Mouse (Mus musculus): ENCODE results near the gene Kdf1. TPM values are rescaled to one million over a fixed set of nuclear protein-coding genes. Genes with fewer than 3 reads are reported as not detected.

The Kdf1 gene
- polyA plus RNA-seq, 1 experiment from 2014 or later = 1.4 TPM

- no peak overlapping the region for H3K27ac ChIP-seq (ENCODE audit: low read depth, low read length)
- H3K9me3 ChIP-seq (ENCODE audit: control insufficient read depth, low read length) = no peaks in the 10 kb centered on the region
- no peak overlapping the region for H3K4me3 ChIP-seq (ENCODE audit: low read depth, low read length)
- ATAC-seq (ENCODE audit: insufficient read depth, low FRiP score, low TSS enrichment) = no peak
- no peak for DNase-seq (ENCODE audit: low spot score)
- H3K9ac ChIP-seq (ENCODE audit: low read length) = no peak overlapping the region
- H3K36me3 ChIP-seq (ENCODE audit: control insufficient read depth, insufficient read depth, low read length) = no peaks in the 10 kb centered on the region
- WGBS = 78% methylated on average over 4 of the region's 4 CpGs
- no peak overlapping the region for H3K4me2 ChIP-seq (ENCODE audit: low read depth)
- H3K27me3 ChIP-seq (ENCODE audit: control insufficient read depth, insufficient read depth, low read length) = no peaks in the 10 kb centered on the region
- no peaks in the 10 kb centered on the region for H3K4me1 ChIP-seq (ENCODE audit: control insufficient read depth, insufficient read depth, low read length)
Measured at GRCm38 (mm10) chr4:133559846-133560245, 41.1 kb downstream of the Kdf1 start.

- Histone ChIP-seq H3K9ac (ENCODE audit: low read length) (no peak overlapping the region), H3K4me1 (ENCODE audit: control insufficient read depth, insufficient read depth, low read length) (no peaks in the 10 kb centered on the region), H3K27me3 (ENCODE audit: control insufficient read depth, insufficient read depth, low read length) (no peaks in the 10 kb centered on the region), H3K9me3 (ENCODE audit: control insufficient read depth, low read length) (no peaks in the 10 kb centered on the region), H3K36me3 (ENCODE audit: control insufficient read depth, insufficient read depth, low read length) (no peaks in the 10 kb centered on the region), H3K4me2 (ENCODE audit: low read depth) (no peak overlapping the region), H3K27ac (ENCODE audit: low read depth, low read length) (no peak overlapping the region), H3K4me3 (ENCODE audit: low read depth, low read length) (no peak overlapping the region)
- 49% methylated on average over 4 of the region's 4 CpGs for WGBS
- no peak for DNase-seq (ENCODE audit: low spot score)
- no peak for ATAC-seq (ENCODE audit: insufficient read depth, low FRiP score, low TSS enrichment)
Measured at GRCm38 (mm10) chr4:133561622-133562021, 42.9 kb downstream of the Kdf1 start.

- Histone ChIP-seq H3K27ac (ENCODE audit: low read depth, low read length) (no peak overlapping the region), H3K36me3 (ENCODE audit: control insufficient read depth, insufficient read depth, low read length) (no peaks in the 10 kb centered on the region), H3K9ac (ENCODE audit: low read length) (no peak overlapping the region), H3K4me3 (ENCODE audit: low read depth, low read length) (no peak overlapping the region), H3K9me3 (ENCODE audit: control insufficient read depth, low read length) (no peaks in the 10 kb centered on the region), H3K4me1 (ENCODE audit: control insufficient read depth, insufficient read depth, low read length) (no peaks in the 10 kb centered on the region), H3K27me3 (ENCODE audit: control insufficient read depth, insufficient read depth, low read length) (no peaks in the 10 kb centered on the region), H3K4me2 (ENCODE audit: low read depth) (no peak overlapping the region)
- ATAC-seq (ENCODE audit: insufficient read depth, low FRiP score, low TSS enrichment) = no peak
- DNase-seq (ENCODE audit: low spot score) = no peak
- WGBS = 87% methylated on average over 11 of the region's 11 CpGs
Measured at GRCm38 (mm10) chr4:133563123-133563571, 44.4 kb downstream of the Kdf1 start.

- Histone ChIP-seq H3K9ac (ENCODE audit: low read length) (no peak overlapping the region), H3K4me2 (ENCODE audit: low read depth) (no peak overlapping the region), H3K4me3 (ENCODE audit: low read depth, low read length) (no peak overlapping the region), H3K27me3 (ENCODE audit: control insufficient read depth, insufficient read depth, low read length) (no peaks in the 10 kb centered on the region), H3K4me1 (ENCODE audit: control insufficient read depth, insufficient read depth, low read length) (no peaks in the 10 kb centered on the region), H3K36me3 (ENCODE audit: control insufficient read depth, insufficient read depth, low read length) (no peaks in the 10 kb centered on the region), H3K27ac (ENCODE audit: low read depth, low read length) (no peak overlapping the region), H3K9me3 (ENCODE audit: control insufficient read depth, low read length) (no peaks in the 10 kb centered on the region)
- no peak for DNase-seq (ENCODE audit: low spot score)
- no peak for ATAC-seq (ENCODE audit: insufficient read depth, low FRiP score, low TSS enrichment)
- WGBS = 31% methylated on average over 8 of the region's 8 CpGs
Measured at GRCm38 (mm10) chr4:133567251-133567650, 48.5 kb downstream of the Kdf1 start.

- WGBS = 81% methylated on average over 10 of the region's 10 CpGs
- H3K4me2 ChIP-seq (ENCODE audit: low read depth) = no peak overlapping the region
- no peaks in the 10 kb centered on the region for H3K9me3 ChIP-seq (ENCODE audit: control insufficient read depth, low read length)
- no peaks in the 10 kb centered on the region for H3K36me3 ChIP-seq (ENCODE audit: control insufficient read depth, insufficient read depth, low read length)
- ATAC-seq (ENCODE audit: insufficient read depth, low FRiP score, low TSS enrichment) = no peak
- H3K27me3 ChIP-seq (ENCODE audit: control insufficient read depth, insufficient read depth, low read length) = no peaks in the 10 kb centered on the region
- no peak for DNase-seq (ENCODE audit: low spot score)
- H3K9ac ChIP-seq (ENCODE audit: low read length) = no peak overlapping the region
- no peak overlapping the region for H3K4me3 ChIP-seq (ENCODE audit: low read depth, low read length)
- H3K4me1 ChIP-seq (ENCODE audit: control insufficient read depth, insufficient read depth, low read length) = no peaks in the 10 kb centered on the region
- H3K27ac ChIP-seq (ENCODE audit: low read depth, low read length) = no peak overlapping the region
Measured at GRCm38 (mm10) chr4:133569291-133570065, 50.7 kb downstream of the Kdf1 start.

- Histone ChIP-seq H3K27me3 (ENCODE audit: control insufficient read depth, insufficient read depth, low read length) (no peaks in the 10 kb centered on the region), H3K36me3 (ENCODE audit: control insufficient read depth, insufficient read depth, low read length) (no peaks in the 10 kb centered on the region), H3K9me3 (ENCODE audit: control insufficient read depth, low read length) (no peaks in the 10 kb centered on the region), H3K27ac (ENCODE audit: low read depth, low read length) (no peak overlapping the region), H3K4me1 (ENCODE audit: control insufficient read depth, insufficient read depth, low read length) (peaks cover under 1% of the 10 kb centered on the region; the same call in 1 of the 2 replicates), H3K4me2 (ENCODE audit: low read depth) (no peak overlapping the region), H3K4me3 (ENCODE audit: low read depth, low read length) (no peak overlapping the region), H3K9ac (ENCODE audit: low read length) (no peak overlapping the region)
- DNase-seq (ENCODE audit: low spot score) (no peak), ATAC-seq (ENCODE audit: insufficient read depth, low FRiP score, low TSS enrichment) (no peak)
- WGBS = 60% methylated on average over 10 of the region's 10 CpGs
Measured at GRCm38 (mm10) chr4:133570066-133570466, 51.3 kb downstream of the Kdf1 start.

- H3K4me3 ChIP-seq (ENCODE audit: low read depth, low read length) = peak within 1 kb of the TSS; percentile 68
- no peaks in the 10 kb centered on the region for H3K36me3 ChIP-seq (ENCODE audit: control insufficient read depth, insufficient read depth, low read length)
- H3K9me3 ChIP-seq (ENCODE audit: control insufficient read depth, low read length) = no peaks in the 10 kb centered on the region
- H3K27ac ChIP-seq (ENCODE audit: low read depth, low read length) = peak within 1 kb of the TSS; percentile 74
- H3K27me3 ChIP-seq (ENCODE audit: control insufficient read depth, insufficient read depth, low read length) = no peaks in the 10 kb centered on the region
- H3K4me2 ChIP-seq (ENCODE audit: low read depth) = peak within 1 kb of the TSS; percentile 77
- WGBS = 7% methylated on average over 44 of the region's 44 CpGs
- H3K4me1 ChIP-seq (ENCODE audit: control insufficient read depth, insufficient read depth, low read length) = peaks cover 9% of the 10 kb centered on the region
- ATAC-seq (ENCODE audit: insufficient read depth, low FRiP score, low TSS enrichment) (peak; percentile 86), DNase-seq (ENCODE audit: low spot score) (peak; percentile 91)
- H3K9ac ChIP-seq (ENCODE audit: low read length) = peak within 1 kb of the TSS; percentile 68
Measured at GRCm38 (mm10) chr4:133574070-133574842, 55.5 kb downstream of the Kdf1 start, which contains the start of gene Gpatch3. Gene Gpatch3, plus strand, starts transcription at chr4:133574745.

- no peak for DNase-seq (ENCODE audit: low spot score)
- no peak; the same call in 1 of the 2 replicates for ATAC-seq (ENCODE audit: insufficient read depth, low FRiP score, low TSS enrichment)
- peaks cover 9% of the 10 kb centered on the region for H3K4me1 ChIP-seq (ENCODE audit: control insufficient read depth, insufficient read depth, low read length)
- no peaks in the 10 kb centered on the region for H3K27me3 ChIP-seq (ENCODE audit: control insufficient read depth, insufficient read depth, low read length)
- WGBS = 1% methylated on average over 34 of the region's 41 CpGs
- H3K9me3 ChIP-seq (ENCODE audit: control insufficient read depth, low read length) = no peaks in the 10 kb centered on the region
- peak overlapping the region; percentile 68 for H3K4me3 ChIP-seq (ENCODE audit: low read depth, low read length)
- H3K36me3 ChIP-seq (ENCODE audit: control insufficient read depth, insufficient read depth, low read length) = peaks cover under 1% of the 10 kb centered on the region; the same call in 1 of the 2 replicates
- H3K4me2 ChIP-seq (ENCODE audit: low read depth) = peak overlapping the region; percentile 77
- no peak overlapping the region for H3K27ac ChIP-seq (ENCODE audit: low read depth, low read length)
- peak overlapping the region; percentile 68 for H3K9ac ChIP-seq (ENCODE audit: low read length)
Measured at GRCm38 (mm10) chr4:133574843-133575202, 56.1 kb downstream of the Kdf1 start.

All from neural tube, embryonic 11.5 days (tissue).